28 mouse cellular contexts compared by ENCODE assay signal in genomic region chr9:14753947-14754346, GRCm38 (mm10). TPM values are rescaled to one million over a fixed set of nuclear protein-coding genes. Genes with fewer than 3 reads are reported as not detected.
"Had no signal": no experiment of that assay in that cellular context is flagged by ENCODE, and none has a peak within 500 bp of the region (broad histone marks: within the 10 kb centered on the region; RNA-seq: fewer than 3 reads in every experiment).

No protein-coding gene starts in this region.

- H3K4me2 ChIP-seq: heart, embryonic 11.5 days; heart, embryonic 13.5 days; heart, embryonic 15.5 days; hindbrain, embryonic 13.5 days; hindbrain, embryonic 15.5 days; limb, embryonic 12.5 days; liver, embryonic 11.5 days had no signal

- H3K4me3 ChIP-seq: gastrocnemius, adult 2 months; heart, embryonic 13.5 days; heart, embryonic 15.5 days; hindbrain, embryonic 13.5 days; hindbrain, embryonic 15.5 days; layer of hippocampus, adult 2 months; left cerebral cortex, adult 2 months; limb, embryonic 10.5 days; limb, embryonic 12.5 days had no signal

- H3K27ac ChIP-seq: gastrocnemius, adult 2 months; heart, embryonic 13.5 days; heart, embryonic 15.5 days; hindbrain, embryonic 13.5 days; hindbrain, embryonic 15.5 days; hindbrain, postnatal 0 days; layer of hippocampus, adult 2 months; left cerebral cortex, adult 2 months; limb, embryonic 10.5 days; limb, embryonic 12.5 days had no signal

- H3K9ac ChIP-seq: heart, embryonic 13.5 days; heart, embryonic 15.5 days; hindbrain, embryonic 13.5 days; hindbrain, embryonic 15.5 days; limb, embryonic 12.5 days had no signal

- ATAC-seq: hindbrain, postnatal 0 days had no signal

- DNase-seq: gastrocnemius, adult 2 months; gastrocnemius, postnatal 10 days; gastrocnemius, postnatal 25 days; heart, adult 18-20 months; heart, postnatal 14 days; heart, postnatal 36 days; kidney, adult 18-20 months; kidney, adult 8-10 months; kidney, postnatal 10 days; kidney, postnatal 25 days; kidney, postnatal 4 days; liver had no signal

- H3K36me3 ChIP-seq: heart, embryonic 13.5 days; heart, embryonic 15.5 days; hindbrain, embryonic 13.5 days; hindbrain, embryonic 15.5 days; limb, embryonic 10.5 days; limb, embryonic 12.5 days had no signal

- H3K9me3 ChIP-seq: heart, embryonic 13.5 days; heart, embryonic 15.5 days; hindbrain, embryonic 13.5 days; hindbrain, embryonic 15.5 days; limb, embryonic 10.5 days; limb, embryonic 12.5 days had no signal

RNA-seq across cellular contexts. Expression of gene Piwil4, which starts 13.4 kb away (rescaled TPM):
- polyA plus RNA-seq: heart, embryonic 11.5 days; kidney, embryonic 14.5 days; limb, embryonic 10.5 days; limb, embryonic 12.5 days had no signal

RNA-seq across cellular contexts. Expression of gene 1700012B09Rik, which starts 16.9 kb away (rescaled TPM):
- polyA plus RNA-seq: heart, embryonic 11.5 days; heart, embryonic 13.5 days; heart, postnatal 0 days; intestine, embryonic 14.5 days; kidney, embryonic 14.5 days; kidney, embryonic 16.5 days; limb, embryonic 10.5 days; limb, embryonic 12.5 days; limb, embryonic 14.5 days; liver, embryonic 11.5 days had no signal
